Mouse (Mus musculus) small intestine, adult 2 months (tissue): ENCODE data around the gene Rapgef4.

Experiments used
- CTCF ChIP-seq: fragments of 200-500 bp; IDR thresholded peaks from 2 replicates; pipeline ENCODE4 v1.5.1; 2012; ENCODE audit warnings: low read depth, mild to moderate bottlenecking, control low read depth, inconsistent platforms, low read length, moderate library complexity, mixed read lengths; ENCODE audit not compliant: insufficient replicate concordance, insufficient read length; ENCODE audit errors: extremely low read depth
- POLR2A ChIP-seq: fragments of 200-500 bp; IDR thresholded peaks from 2 replicates; pipeline ENCODE4 v1.6.1; 2012; ENCODE audit warnings: low read depth, mild to moderate bottlenecking, control low read depth, inconsistent platforms, low read length, moderate library complexity

- TF ChIP-seq POLR2A (no peak), CTCF (no peak)
Observed at GRCm38 (mm10) chr2:72155102-72155773, 174.2 kb downstream of the Rapgef4 start.
